Mouse (Mus musculus) thymus, postnatal 4 days (tissue): ENCODE measurements around the gene Tbx15.
"Not testable (repeated sequence)": the region's sequence is repeated elsewhere in the genome, so short reads cannot be mapped to it uniquely, and the experiment has no call there.

ENCODE experiments used
- DNase-seq: peaks from one replicate; pipeline ENCODE4 v3.0.0; 2021

The Tbx15 gene

DNA sequence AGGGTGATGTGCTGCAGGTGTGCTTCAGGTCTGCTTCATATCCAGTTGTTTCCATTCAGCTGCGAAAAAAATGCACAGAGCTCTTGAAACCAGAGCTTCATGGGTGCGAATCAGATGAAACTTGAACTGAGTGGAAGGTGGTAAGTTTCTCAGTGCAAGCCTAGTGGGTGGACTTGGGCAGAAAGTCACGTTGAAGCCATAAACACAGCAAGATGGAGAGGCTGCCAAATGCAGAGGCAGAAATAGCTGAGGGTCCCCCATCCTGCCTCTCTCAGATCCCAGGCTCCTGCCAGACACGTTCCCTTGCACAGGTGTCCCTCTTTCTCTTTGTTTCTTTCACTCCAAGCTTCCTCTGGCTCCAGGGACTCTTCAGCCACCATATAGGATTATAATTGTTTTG, 41.3 kb downstream of the Tbx15 start:
- DNase-seq = no peak

GRCm38 (mm10) chr3:99288302-99288701, 48.1 kb downstream of the Tbx15 start:
- DNase-seq = peak; percentile 58

DNA sequence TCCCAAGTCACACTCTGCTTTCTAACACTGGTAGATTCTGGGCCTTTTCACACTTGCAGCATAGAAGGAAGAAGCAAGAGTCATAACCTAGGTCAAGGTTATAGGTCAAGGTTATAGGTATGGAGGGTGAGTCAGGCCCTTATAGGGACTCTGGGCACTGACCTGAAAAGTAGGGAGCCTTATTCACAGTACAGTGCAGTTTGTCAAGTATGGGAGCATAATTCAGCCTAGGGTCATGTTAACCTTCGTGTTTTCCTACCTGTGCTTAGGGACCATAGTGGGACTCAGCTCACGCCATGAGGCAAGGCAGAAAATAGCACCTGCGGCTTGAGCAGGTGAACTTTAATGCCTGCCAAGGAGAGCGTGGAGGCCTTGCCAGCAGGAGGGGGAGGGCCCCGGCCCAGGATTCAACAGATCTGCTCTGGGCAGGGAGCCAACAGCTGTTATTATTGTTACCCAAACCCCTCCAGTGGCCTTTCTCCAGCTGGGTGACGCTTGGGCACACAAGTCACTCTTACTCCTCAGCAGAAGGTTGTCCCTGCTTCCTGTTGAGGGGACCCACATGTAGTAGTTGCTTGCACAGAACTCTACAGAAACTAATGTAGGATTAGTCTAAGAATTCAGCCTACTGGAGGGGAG, 50.0 kb downstream of the Tbx15 start:
- peak; percentile 6 for DNase-seq

GRCm38 (mm10) chr3:99290878-99291277, 50.7 kb downstream of the Tbx15 start:
- DNase-seq = no peak

DNA sequence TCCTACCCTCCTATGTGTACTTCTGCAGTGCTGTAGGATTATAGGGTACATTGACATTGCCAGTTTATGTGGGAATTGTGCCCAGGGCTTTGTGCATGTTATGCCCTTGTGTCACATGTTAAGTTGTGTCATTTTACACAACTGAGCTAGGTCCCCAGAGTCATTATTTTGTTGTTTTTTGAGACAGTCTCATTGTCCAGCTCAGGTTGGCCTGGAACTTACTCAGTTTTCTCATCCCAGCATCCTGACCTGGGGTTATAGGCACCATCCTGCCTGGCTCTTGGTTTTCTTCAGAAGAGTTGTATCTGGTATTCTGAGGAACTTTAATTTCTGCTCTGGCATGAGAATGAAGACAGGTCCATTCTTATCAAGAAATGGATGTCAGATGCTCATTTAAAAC, 51.2 kb downstream of the Tbx15 start:
- DNase-seq = no peak

- DNase-seq = no peak
Measured at GRCm38 (mm10) chr3:99292531-99292931, 52.4 kb downstream of the Tbx15 start.

DNA sequence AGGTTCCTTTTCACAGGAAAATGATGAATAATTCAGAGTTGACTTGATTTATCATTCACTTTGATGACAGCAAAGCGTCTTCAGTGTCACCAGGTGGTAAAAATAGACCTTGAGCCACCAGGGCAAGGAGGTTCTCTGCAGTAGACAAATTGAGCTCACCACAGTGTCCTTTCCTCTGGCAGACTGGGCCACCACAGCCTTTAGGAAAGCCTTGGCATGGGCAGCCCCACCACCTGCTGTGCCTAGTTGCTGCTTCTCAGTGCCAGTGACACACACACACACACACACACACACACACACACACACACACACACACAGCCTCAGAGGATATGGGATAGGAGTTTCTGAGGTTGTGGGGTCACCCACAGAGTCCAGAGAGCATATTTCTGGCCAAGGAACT, 54.0 kb downstream of the Tbx15 start:
- not testable (repeated sequence) for DNase-seq

GRCm38 (mm10) chr3:99295301-99295700, 55.1 kb downstream of the Tbx15 start:
- no peak for DNase-seq

DNA sequence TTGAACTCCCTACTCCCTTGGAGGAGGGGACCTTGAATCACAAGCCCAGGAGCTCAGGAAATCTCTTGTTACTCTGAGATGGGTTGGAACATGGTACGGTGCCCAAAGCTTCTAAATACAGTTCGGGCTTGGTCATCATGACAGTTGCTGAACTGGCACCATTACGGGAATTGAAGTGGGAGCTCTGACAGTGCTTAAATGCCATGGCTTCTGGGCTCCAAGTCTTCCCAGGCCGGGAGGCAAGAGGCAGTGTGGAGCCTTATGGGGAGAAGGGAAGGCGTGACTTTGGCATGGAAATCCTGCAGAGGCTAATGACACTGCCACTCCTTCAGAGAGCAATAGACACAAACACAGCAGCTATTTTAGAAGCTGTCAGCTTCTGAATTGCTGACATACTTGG, 56.0 kb downstream of the Tbx15 start:
- no peak for DNase-seq

- no peak for DNase-seq
Measured at GRCm38 (mm10) chr3:99300846-99301245, 60.7 kb downstream of the Tbx15 start.

- DNase-seq = no peak
Measured at GRCm38 (mm10) chr3:99310877-99311276, 70.7 kb downstream of the Tbx15 start.

DNA sequence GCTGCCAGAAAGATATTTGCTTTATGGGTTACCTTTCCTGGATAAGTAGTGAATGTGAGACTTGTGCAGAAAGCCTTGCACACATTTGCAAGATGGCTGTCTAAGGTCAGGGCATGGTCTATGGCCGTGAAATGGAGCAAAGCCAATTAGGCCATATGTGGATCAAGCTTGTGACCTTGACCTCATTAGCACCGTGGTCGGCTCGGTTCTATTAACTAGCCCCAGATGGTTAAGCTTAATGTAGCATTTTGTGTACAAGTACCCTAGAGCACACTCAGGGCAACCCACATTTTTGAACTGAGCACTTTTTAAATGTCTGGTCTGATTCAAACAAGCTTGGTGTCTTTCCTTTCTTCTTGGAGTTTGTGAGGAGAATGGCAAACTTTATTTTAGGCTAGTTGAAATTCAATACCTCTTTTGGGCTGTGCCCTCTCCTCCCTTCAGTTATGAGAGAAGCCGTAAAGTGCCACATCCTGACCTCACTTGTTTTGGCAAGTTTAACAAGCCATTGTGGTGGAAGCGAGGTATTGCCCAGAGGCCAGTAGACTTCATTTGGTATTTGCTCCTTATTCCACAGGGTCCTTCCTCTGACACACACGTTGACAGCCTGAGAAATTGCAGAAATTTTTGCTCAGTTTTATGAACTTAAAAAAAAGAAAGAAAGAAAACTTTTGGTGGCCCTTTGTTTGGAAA, 71.9 kb downstream of the Tbx15 start:
- no peak for DNase-seq

DNA sequence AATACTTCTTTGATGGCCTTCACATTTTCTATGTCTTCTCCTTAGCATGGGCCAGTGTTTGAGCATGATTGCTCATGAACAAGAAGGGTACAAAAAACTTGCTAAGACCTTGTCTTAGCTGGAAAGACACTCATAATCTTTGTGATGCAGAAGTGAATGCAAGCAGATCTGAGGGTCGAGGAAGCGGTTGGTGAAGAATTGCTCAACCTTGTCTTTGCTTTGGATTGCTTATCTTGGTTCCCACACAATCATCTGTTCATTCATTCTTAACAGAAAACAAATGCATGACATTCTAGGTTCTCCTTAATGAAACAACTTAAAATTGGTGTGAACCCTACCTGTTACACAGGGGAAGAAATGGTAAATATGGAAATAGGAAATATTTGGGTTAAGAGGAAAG, 82.2 kb downstream of the Tbx15 start:
- DNase-seq = no peak

DNA sequence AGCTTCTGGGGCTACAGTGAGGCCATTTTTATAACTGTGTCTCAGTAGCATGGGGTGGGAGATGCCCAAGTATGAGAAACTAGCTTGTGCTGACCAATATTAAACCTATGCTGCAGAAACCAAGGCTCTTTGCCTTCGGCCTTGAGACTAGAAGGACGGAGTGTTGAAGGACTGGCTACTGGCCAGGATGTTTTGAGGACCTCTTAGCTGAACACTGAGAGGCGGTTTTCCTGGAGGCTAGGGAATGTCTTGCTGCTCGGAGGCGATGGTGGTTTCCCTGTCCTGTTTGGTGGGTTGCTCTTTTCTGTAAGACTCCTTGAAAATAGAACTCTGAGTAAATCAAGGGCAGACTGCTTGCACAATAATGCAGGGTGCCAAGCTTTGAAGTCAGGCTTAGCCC, 89.1 kb downstream of the Tbx15 start:
- no peak for DNase-seq

- no peak for DNase-seq
Measured at GRCm38 (mm10) chr3:99331086-99331485, 90.9 kb downstream of the Tbx15 start.

DNA sequence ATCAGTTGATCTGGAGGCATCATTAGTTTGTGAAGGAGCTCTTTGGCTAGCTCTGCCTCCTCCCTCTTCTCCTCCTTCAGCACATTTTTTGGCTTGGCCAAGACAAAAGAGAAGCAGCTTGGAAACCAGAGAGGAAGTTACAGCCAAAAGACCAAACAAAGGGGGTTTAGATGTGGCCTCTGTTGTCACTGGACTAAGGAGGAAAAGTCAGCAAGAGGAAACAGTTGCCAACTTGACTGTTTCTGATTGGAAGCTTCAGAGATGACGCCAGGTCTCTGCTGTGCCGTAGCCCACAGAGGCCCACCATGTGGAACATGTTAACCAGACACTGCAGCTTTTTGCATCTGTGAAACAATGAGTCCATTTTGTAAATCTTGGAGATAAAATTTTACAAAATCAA, 96.7 kb downstream of the Tbx15 start:
- no peak for DNase-seq

DNA sequence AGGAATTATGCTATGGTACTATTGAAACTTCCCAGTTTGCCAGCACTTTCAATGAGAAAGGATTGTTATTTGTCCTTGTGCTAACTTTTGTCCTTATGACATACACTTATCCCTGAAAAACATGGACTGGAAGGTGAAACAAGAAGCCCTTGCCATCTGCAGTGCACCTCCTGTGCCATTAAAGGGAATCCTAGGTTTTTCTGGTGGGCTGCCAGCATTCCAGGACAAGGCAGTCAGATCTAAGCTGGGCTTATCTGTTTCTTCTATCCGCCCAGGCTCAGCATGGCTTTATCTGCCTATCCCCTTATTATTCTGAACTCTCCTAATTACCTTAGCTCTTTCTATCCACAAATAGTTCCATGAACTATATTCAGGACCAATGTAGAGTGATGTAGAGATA, 98.6 kb downstream of the Tbx15 start:
- no peak for DNase-seq

GRCm38 (mm10) chr3:99340021-99340420, 99.8 kb downstream of the Tbx15 start:
- DNase-seq = no peak

GRCm38 (mm10) chr3:99379616-99380250, 139.6 kb downstream of the Tbx15 start:
- DNase-seq = no peak

DNA sequence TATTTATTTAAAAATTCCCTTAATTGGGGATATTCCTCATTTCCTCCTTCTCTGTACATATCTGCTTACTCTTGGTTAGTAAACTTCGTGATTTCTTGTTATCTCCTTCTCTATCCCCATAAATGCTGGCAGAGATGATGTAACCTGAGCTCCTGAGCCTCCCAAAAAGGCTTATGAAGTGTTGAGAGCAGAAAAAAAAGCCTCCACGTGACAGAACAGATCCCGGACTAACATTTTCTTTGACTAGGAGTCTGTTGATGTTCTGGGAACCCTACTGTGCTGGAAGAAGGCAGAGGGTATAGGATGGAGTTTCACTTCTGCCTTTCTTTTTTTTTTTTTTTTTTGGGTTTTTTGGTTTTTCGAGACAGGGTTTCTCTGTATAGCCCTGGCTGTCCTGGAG, 146.9 kb downstream of the Tbx15 start:
- no peak for DNase-seq
